Mouse (Mus musculus): ENCODE data around the gene Actl11.
A peak's percentile ranks its signal among the peaks of the same experiment; 100 is the strongest.

Actl11 gene

GRCm38 (mm10) chr9:107928169-107928568 lies at the start of gene Actl11:
TSS of gene Actl11 (plus strand) at chr9:107928469.
- DNase-seq, result no peak

- no peak for DNase-seq
These were observed 47.9 kb upstream of the Actl11 start for GRCm38 (mm10) chr9:107880411-107880810.

- DNase-seq, result peak; percentile 95
These were observed 40.4 kb upstream of the Actl11 start, which contains the start of gene Mon1a for GRCm38 (mm10) chr9:107887804-107888266. TSS of gene Mon1a (plus strand) at chr9:107888151.

GRCm38 (mm10) chr9:107888267-107888850 lies 39.9 kb upstream of the Actl11 start:
- DNase-seq, result peak; percentile 54

- no peak for DNase-seq
These were observed 38.0 kb upstream of the Actl11 start for GRCm38 (mm10) chr9:107890260-107890659.

- no peak for DNase-seq
These were observed 37.2 kb upstream of the Actl11 start for GRCm38 (mm10) chr9:107891023-107891422.

- DNase-seq, result no peak
These were observed 29.7 kb upstream of the Actl11 start for GRCm38 (mm10) chr9:107898563-107898962.

GRCm38 (mm10) chr9:107899855-107900254 lies 28.4 kb upstream of the Actl11 start:
- no peak for DNase-seq

GRCm38 (mm10) chr9:107900840-107901626 lies 27.2 kb upstream of the Actl11 start:
- peak; percentile 70 for DNase-seq

- no peak for DNase-seq
These were observed 26.7 kb upstream of the Actl11 start for GRCm38 (mm10) chr9:107901627-107901914.

GRCm38 (mm10) chr9:107904726-107905125 lies 23.5 kb upstream of the Actl11 start:
- peak; percentile 73 for DNase-seq

GRCm38 (mm10) chr9:107906252-107906966 lies 21.9 kb upstream of the Actl11 start, which contains the start of gene Mst1r:
TSS of gene Mst1r (plus strand) at chr9:107906873.
- DNase-seq, result peak; percentile 80

GRCm38 (mm10) chr9:107906967-107907800 lies 21.1 kb upstream of the Actl11 start:
- DNase-seq, result no peak

- DNase-seq, result no peak
These were observed 20.5 kb upstream of the Actl11 start for GRCm38 (mm10) chr9:107907801-107908120.

- DNase-seq, result no peak
These were observed 19.7 kb upstream of the Actl11 start for GRCm38 (mm10) chr9:107908410-107909158.

- DNase-seq, result no peak
These were observed 18.1 kb upstream of the Actl11 start for GRCm38 (mm10) chr9:107910025-107910769.

- DNase-seq, result no peak
These were observed 13.4 kb upstream of the Actl11 start for GRCm38 (mm10) chr9:107914764-107915420.

- no peak for DNase-seq
These were observed 10.2 kb upstream of the Actl11 start for GRCm38 (mm10) chr9:107917895-107918608.

GRCm38 (mm10) chr9:107918884-107919283 lies 9.4 kb upstream of the Actl11 start:
- no peak for DNase-seq

GRCm38 (mm10) chr9:107919441-107919840 lies 8.8 kb upstream of the Actl11 start:
- no peak for DNase-seq
